Mouse (Mus musculus) forebrain, embryonic 14.5 days (tissue): ENCODE measurements at regions not wholly inside any gene's neighbourhood (a gene's known extent, or its start where the extent isn't known, plus 50 kb on each side); places are given as distances from the start of the nearest gene placed in this dataset.

ENCODE experiments used
- ATAC-seq: fragments of 200-750 bp; cut with Nextera tagmentation; 2 replicates; pipeline ENCODE4 v1.8.0; 2017; ENCODE audit warnings: mild to moderate bottlenecking, moderate library complexity
- DNase-seq: peaks from one replicate; pipeline ENCODE4 v3.0.0-alpha.2; 2015; ENCODE audit warnings: low spot score
- H3K27ac ChIP-seq: fragments of 300-500 bp; sonication (generic); 2 replicates; pipeline ENCODE4 v1.5.1; 2014; ENCODE audit warnings: low read depth, mild to moderate bottlenecking, control low read depth, low read length, moderate library complexity
- H3K27me3 ChIP-seq: fragments of 300-500 bp; sonication (generic); replicated peaks from 2 replicates; pipeline ENCODE4 v1.6.1; 2014; ENCODE audit warnings: low read length, control low read depth, mixed read lengths; ENCODE audit not compliant: control insufficient read depth, insufficient read depth
- H3K36me3 ChIP-seq: fragments of 300-500 bp; sonication (generic); 2 replicates; pipeline ENCODE4 v1.6.1; 2014; ENCODE audit warnings: low read length, control low read depth; ENCODE audit not compliant: control insufficient read depth, insufficient read depth
- H3K4me1 ChIP-seq: fragments of 300-500 bp; sonication (generic); 2 replicates; pipeline ENCODE4 v1.6.1; 2014; ENCODE audit warnings: antibody characterized with exemption, low read length, control low read depth; ENCODE audit not compliant: control insufficient read depth, insufficient read depth
- H3K4me2 ChIP-seq: fragments of 300-500 bp; sonication (generic); 2 replicates; pipeline ENCODE4 v1.6.1; 2014; ENCODE audit warnings: mild to moderate bottlenecking, control low read depth, low read length
- H3K4me3 ChIP-seq: fragments of 300-500 bp; sonication (generic); 2 replicates; pipeline ENCODE4 v1.5.1; 2014; ENCODE audit warnings: low read depth, low read length, control low read depth
- H3K9ac ChIP-seq: fragments of 300-500 bp; sonication (generic); 2 replicates; pipeline ENCODE4 v1.6.1; 2014; ENCODE audit warnings: mild to moderate bottlenecking, low read length, control low read depth, moderate library complexity
- H3K9me3 ChIP-seq: fragments of 300-500 bp; sonication (generic); replicated peaks from 2 replicates; pipeline ENCODE4 v1.6.1; 2016; ENCODE audit warnings: low read length, control low read depth, mixed read lengths; ENCODE audit not compliant: control insufficient read depth
- whole genome bisulfite sequencing: fragments of 180-500 bp; shearing (Covaris S2); extraction: QIAGEN DNeasy Blood & Tissue Kit; methylation state at CpG from one replicate; pipeline ENCODE4 v1.1.7; 2014; 5-methylcytosine and 5-hydroxymethylcytosine counted together

DNA sequence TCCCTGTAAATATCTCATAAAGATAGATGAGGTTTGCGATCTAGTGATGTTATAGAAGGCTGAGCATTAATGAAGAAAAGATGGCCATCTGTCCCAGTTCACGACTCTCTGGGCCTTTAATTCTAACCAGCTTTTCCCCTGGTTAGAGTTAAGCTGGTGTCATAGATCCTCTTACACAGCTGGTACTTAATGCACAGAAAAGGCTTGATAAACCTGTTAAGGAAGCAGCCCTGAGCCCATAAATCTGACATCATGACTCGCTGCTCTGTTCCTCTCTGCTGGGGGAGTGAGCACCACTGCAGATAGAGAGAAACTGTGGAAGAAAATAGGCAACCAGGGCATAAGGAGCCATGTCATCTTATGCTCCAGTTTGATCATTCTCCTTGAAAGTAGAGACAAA is 316.5 kb downstream of the Etaa1 start:
- Histone ChIP-seq H3K36me3 (no peaks in the 10 kb centered on the region), H3K9ac (no peak overlapping the region), H3K27me3 (no peaks in the 10 kb centered on the region), H3K9me3 (no peaks in the 10 kb centered on the region), H3K27ac (no peak overlapping the region), H3K4me3 (no peak overlapping the region), H3K4me2 (no peak overlapping the region), H3K4me1 (no peaks in the 10 kb centered on the region)
- ATAC-seq (no peak), DNase-seq (no peak)
- WGBS = 72% methylated on average over 3 of the region's 3 CpGs

- H3K9ac ChIP-seq = no peak overlapping the region
- no peak overlapping the region for H3K27ac ChIP-seq
- H3K9me3 ChIP-seq = no peaks in the 10 kb centered on the region
- no peak for ATAC-seq
- 72% methylated on average over 7 of the region's 7 CpGs for WGBS
- H3K4me2 ChIP-seq = no peak overlapping the region
- no peaks in the 10 kb centered on the region for H3K4me1 ChIP-seq
- no peak overlapping the region for H3K4me3 ChIP-seq
- H3K36me3 ChIP-seq = no peaks in the 10 kb centered on the region
- no peaks in the 10 kb centered on the region for H3K27me3 ChIP-seq
- peak; percentile 22 for DNase-seq
Measured at GRCm38 (mm10) chr11:17639922-17640321, 313.8 kb downstream of the Etaa1 start.

GRCm38 (mm10) chr11:17647441-17647840 is 306.2 kb downstream of the Etaa1 start:
- Histone ChIP-seq H3K9ac (no peak overlapping the region), H3K27me3 (no peaks in the 10 kb centered on the region), H3K4me1 (no peaks in the 10 kb centered on the region), H3K4me3 (no peak overlapping the region), H3K27ac (no peak overlapping the region), H3K36me3 (no peaks in the 10 kb centered on the region), H3K4me2 (no peak overlapping the region), H3K9me3 (no peaks in the 10 kb centered on the region)
- no peak for ATAC-seq
- DNase-seq = no peak

GRCm38 (mm10) chr11:17651389-17652156 is 302.1 kb downstream of the Etaa1 start:
- Histone ChIP-seq H3K4me2 (no peak overlapping the region), H3K4me1 (no peaks in the 10 kb centered on the region), H3K27ac (no peak overlapping the region), H3K27me3 (no peaks in the 10 kb centered on the region), H3K36me3 (no peaks in the 10 kb centered on the region), H3K9ac (no peak overlapping the region), H3K4me3 (no peak overlapping the region), H3K9me3 (no peaks in the 10 kb centered on the region)
- WGBS = 69% methylated on average over 4 of the region's 4 CpGs
- DNase-seq (no peak), ATAC-seq (no peak)

DNA sequence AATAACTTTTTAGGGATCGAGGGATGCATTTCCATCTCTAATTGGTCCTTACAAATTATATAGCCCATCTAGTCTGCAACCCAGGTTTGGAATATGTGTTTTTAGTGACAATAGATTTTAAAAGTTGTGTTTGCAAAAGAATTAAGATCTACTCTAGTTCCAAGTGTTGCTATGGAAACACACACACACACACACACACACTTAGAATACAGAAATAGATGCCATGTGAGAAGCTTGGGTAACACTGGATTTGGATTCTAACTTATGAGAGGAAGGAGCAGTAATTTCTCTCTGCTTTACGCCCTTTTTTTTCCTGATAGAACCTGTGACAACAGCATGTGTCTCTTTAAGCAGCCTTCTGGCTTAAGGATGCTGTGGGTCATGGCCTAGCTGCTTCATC is 297.8 kb downstream of the Etaa1 start:
- H3K9me3 ChIP-seq = no peaks in the 10 kb centered on the region
- no peak overlapping the region for H3K4me2 ChIP-seq
- H3K4me1 ChIP-seq = peaks cover 8% of the 10 kb centered on the region; the same call in 1 of the 2 replicates
- H3K4me3 ChIP-seq = no peak overlapping the region
- no peaks in the 10 kb centered on the region for H3K27me3 ChIP-seq
- H3K9ac ChIP-seq = no peak overlapping the region
- DNase-seq (no peak), ATAC-seq (no peak)
- no peaks in the 10 kb centered on the region for H3K36me3 ChIP-seq
- H3K27ac ChIP-seq = no peak overlapping the region
- 84% methylated on average over 2 of the region's 2 CpGs for WGBS

- Histone ChIP-seq H3K4me1 (peaks cover 8% of the 10 kb centered on the region; the same call in 1 of the 2 replicates), H3K27me3 (no peaks in the 10 kb centered on the region), H3K27ac (no peak overlapping the region), H3K4me2 (no peak overlapping the region), H3K36me3 (no peaks in the 10 kb centered on the region), H3K4me3 (no peak overlapping the region), H3K9me3 (no peaks in the 10 kb centered on the region), H3K9ac (no peak overlapping the region)
- ATAC-seq (peak; percentile 64), DNase-seq (peak; percentile 63)
- 27% methylated on average over 3 of the region's 3 CpGs for WGBS
Measured at GRCm38 (mm10) chr11:17657720-17658119, 296.0 kb downstream of the Etaa1 start.

GRCm38 (mm10) chr11:17658289-17658688 is 295.4 kb downstream of the Etaa1 start:
- Histone ChIP-seq H3K4me3 (no peak overlapping the region), H3K9ac (no peak overlapping the region), H3K27me3 (no peaks in the 10 kb centered on the region), H3K27ac (no peak overlapping the region), H3K4me2 (no peak overlapping the region), H3K4me1 (peaks cover 8% of the 10 kb centered on the region; the same call in 1 of the 2 replicates), H3K36me3 (no peaks in the 10 kb centered on the region), H3K9me3 (no peaks in the 10 kb centered on the region)
- DNase-seq = peak; percentile 89
- 9% methylated on average over 3 of the region's 3 CpGs for WGBS
- peak; percentile 84 for ATAC-seq

DNA sequence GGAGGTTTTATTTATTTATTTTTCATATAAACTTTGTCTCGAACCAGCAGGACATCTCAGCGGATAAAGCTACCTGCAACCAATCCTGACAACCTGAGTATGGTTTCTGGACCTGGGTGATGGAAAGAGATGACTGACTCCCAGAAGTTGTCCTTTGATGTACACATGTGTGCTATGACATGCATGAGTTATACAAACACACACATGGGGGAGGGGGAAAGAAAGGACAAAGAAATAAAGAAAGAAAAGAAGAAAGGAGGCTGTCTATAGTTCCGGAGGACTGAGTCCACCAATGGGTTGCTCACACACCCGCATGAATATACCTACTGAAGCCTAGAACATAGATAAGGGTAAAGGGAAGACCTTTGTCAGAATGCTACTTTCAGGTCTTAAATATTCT is 295.0 kb downstream of the Etaa1 start:
- H3K36me3 ChIP-seq = no peaks in the 10 kb centered on the region
- ATAC-seq = peak; percentile 37
- no peaks in the 10 kb centered on the region for H3K27me3 ChIP-seq
- no peak overlapping the region for H3K27ac ChIP-seq
- H3K9me3 ChIP-seq = no peaks in the 10 kb centered on the region
- H3K9ac ChIP-seq = no peak overlapping the region
- WGBS = 76% methylated on average over 4 of the region's 4 CpGs
- H3K4me3 ChIP-seq = no peak overlapping the region
- no peak overlapping the region for H3K4me2 ChIP-seq
- no peak for DNase-seq
- H3K4me1 ChIP-seq = peaks cover 9% of the 10 kb centered on the region

GRCm38 (mm10) chr11:17663893-17664292 is 289.8 kb downstream of the Etaa1 start:
- Histone ChIP-seq H3K27ac (no peak overlapping the region), H3K4me3 (no peak overlapping the region), H3K36me3 (no peaks in the 10 kb centered on the region), H3K9me3 (no peaks in the 10 kb centered on the region), H3K27me3 (no peaks in the 10 kb centered on the region), H3K4me1 (peaks cover 10% of the 10 kb centered on the region), H3K4me2 (no peak overlapping the region), H3K9ac (no peak overlapping the region)
- ATAC-seq (peak; percentile 80), DNase-seq (peak; percentile 81)
- WGBS = 30% methylated on average over 5 of the region's 5 CpGs
